Mouse (Mus musculus): ENCODE results near the gene Rpl31.

- TF ChIP-seq CTCF (IDR thresholded peaks at IDR 0.05; ENCODE audit: borderline replicate concordance, insufficient read depth, low read depth, low read length) (no peak), POLR2A (IDR thresholded peaks at IDR 0.05; ENCODE audit: borderline replicate concordance, insufficient read depth, low read length) (no peak)
Measured at GRCm38 (mm10) chr1:39376121-39376520, 8.5 kb downstream of the Rpl31 start.

Data from cerebellum, adult 2 months (tissue).